Mouse (Mus musculus) spleen, adult 10 weeks (tissue): ENCODE data around the gene Rnf224. TPM values are rescaled to one million over a fixed set of nuclear protein-coding genes. Genes with fewer than 3 reads are reported as not detected.

Experiments used
- polyA plus RNA-seq: library from polyadenylated mRNA; stranded (reverse); fragments of 350-450 nt; fragmentation: Illumina TruSeq; extraction: RNeasy Lipid Tissue Mini Kit (QIAGEN cat#74804); gene quantifications from one replicate; pipeline ENCODE4 v1.2.3, GENCODE M21; 2015; ENCODE audit warnings: low replicate concordance; ENCODE audit not compliant: insufficient read depth

The Rnf224 gene
- not detected for polyA plus RNA-seq

DNA sequence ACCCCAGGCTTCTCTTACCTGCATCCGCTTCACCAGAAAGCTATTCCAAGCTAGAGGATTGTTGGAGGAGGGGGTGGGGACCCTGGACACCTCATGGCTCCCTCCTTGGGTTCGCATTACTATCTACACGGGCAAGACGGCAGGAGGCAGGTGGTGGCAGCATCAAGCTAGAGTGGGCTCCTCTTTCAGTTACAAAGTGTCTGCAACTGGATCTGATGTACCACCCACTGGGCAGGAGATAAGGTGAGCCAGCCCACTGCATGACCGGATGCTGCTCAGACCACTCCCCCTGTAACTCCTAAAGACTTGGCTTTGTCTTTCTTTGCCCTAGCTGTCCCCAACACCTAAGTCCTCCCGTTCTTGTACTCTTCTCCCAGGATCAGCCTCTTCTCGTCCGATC is at the start of gene Rnf224:
Gene Rnf224 (minus strand): TSS at position 174 of the 400 bp plus-strand sequence.

DNA sequence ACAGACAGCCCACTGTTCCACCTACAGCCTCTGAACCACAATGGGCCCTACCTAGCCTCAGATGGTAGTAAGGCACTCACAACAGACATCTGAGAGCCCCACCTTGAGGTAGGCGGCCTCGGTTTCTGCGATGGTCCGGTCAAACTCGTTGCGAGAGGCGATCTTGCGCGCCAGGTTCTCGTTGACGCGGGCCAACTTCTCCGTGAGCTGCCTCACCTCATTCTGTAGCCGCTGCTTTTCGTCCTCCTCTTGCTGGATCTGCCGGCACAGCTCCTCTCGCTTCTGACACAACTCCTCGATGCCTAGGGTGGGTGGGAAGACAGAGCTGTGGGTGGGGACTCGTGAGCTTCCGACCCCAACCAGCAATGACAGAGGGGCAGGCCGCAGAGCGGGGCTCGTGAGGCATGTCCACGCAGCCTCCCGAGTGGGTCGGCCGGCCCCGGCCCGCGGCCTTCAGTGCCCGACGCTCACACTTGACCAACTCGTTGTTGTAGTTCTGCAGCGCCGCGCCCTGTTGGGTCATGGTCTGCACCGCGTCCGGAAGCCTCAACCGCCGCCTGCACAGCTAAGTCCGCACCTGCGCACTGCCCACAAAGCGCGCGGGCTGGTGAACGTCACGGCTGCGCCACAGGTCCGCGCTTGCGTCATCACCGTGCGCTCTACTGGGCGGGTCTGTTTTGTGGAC is 35.4 kb upstream of the Rnf224 start, which contains the start of the genes Ssna1 and Anapc2:
Gene Ssna1 (minus strand): TSS at position 612 of the 685 bp plus-strand sequence.
Gene Anapc2 (plus strand): TSS at position 652 of the 685 bp plus-strand sequence.

DNA sequence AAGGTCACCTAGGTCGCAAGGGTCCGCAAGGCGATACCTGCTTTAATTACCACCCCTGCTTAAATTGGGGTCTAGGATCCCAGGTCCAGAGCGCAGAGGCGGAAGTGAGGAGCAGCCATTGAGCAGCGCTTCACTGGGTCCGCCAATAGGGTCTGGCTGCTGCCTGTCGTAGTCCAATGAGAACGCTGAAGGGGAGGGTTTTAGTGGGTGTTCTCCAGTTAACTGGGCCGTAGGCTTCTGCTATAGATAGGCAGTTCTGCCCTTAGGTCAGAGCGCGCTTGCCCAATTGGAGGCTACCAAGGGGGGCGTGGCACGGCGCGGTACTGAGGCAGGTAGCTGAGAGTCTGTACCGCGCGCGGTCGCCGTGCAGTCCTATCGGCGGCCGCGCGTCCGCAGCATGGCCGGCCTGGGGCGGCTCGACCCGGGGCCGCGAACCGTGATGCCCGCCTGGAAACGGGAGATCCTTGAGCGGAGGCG is 25.7 kb upstream of the Rnf224 start, which contains the start of gene Tprn:
Gene Tprn (plus strand): TSS at position 328 of the 477 bp plus-strand sequence.

DNA sequence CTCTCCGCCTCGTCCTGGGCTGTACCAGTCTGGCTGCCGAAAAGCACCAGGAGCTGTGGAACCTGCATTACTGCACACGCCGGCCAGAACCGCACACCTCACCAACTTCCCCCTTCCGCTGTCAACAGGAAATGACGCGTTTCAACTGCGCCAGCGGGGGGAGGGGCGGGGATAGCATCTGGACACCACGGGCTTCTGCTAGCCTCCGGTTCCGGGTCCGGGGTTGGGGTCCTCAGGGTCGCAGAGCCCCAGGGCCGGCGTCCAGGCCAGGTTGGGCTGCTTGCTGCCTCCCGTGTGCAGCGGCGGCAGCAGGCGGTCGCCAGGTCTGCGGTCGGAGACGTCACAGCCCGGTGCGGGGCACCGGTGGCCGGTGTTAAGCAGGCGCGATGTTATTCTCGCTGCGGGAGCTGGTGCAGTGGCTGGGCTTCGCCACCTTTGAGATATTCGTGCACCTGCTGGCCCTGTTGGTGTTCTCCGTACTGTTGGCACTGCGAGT is 18.7 kb upstream of the Rnf224 start, which contains the start of gene Tmem203:
Gene Tmem203 (plus strand): TSS at position 156 of the 496 bp plus-strand sequence.

DNA sequence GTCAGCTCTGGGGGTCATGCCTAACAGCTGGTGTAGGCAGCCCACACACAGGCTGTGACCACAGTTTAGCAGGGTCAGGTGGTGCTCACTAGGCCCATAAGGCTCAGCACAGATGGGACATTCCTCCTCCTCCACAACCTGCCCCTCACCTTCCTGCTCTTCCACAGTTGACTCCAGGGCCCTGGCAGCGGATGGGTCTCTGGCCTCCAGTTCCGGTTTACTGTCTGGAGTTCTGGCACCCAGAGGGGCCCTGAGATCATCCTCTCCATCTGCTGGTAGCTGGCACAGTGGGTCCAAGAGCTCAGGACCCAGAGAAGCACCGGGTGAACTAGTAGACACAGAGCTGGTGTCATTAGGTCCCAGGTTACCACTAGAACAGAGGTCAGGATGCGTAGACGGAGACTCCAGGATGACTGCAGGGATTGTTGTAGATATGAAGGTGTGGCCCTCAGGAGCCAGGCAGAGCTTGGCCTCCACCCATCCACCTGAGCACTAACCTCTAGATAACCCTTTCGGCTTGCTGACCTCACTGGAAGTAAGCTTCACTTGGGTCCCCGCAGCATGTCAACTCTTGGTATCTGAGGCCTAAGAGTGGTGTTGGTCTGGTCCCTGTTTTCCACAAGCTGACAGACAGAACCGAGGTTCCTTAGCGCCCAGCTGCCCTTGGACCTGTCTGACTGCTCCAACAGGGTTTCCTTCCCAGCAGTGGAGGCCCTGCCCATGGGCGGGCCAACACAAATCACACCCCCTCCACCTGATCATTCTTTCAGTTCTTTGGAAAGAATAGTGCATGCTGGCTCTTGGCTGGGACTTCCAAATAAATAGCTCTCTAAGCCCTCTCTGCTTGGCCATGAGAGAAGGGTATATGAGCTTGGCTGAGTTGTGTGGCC is 9.8 kb upstream of the Rnf224 start, which contains the start of gene AL732309.1:
Gene AL732309.1 (minus strand): TSS at position 681 of the 890 bp plus-strand sequence.

DNA sequence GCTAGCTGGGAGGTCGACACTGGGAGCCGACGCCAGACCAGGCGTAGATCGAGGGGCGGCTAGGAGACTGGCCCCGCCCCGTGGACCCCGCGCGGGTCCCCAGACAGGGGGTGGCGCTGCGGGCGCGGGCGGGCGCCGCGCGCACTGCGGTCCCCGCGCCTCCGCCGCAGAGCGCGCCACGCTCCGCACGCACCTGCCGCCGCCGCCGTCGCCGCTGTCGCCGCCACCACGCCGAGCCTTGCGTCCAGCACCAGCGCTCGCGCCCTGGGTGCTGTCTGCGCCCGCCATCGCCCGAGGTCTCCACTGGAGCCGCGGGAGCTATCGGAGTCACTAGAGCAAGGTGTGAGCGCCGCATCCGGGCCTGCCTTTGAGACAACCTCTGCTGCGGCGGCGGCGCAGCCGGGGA is 5.5 kb upstream of the Rnf224 start, which contains the start of the genes Rnf208 and Cysrt1:
Gene Rnf208 (plus strand): TSS at position 155 of the 406 bp plus-strand sequence.
Gene Cysrt1 (minus strand): TSS at position 352 of the 406 bp plus-strand sequence.

DNA sequence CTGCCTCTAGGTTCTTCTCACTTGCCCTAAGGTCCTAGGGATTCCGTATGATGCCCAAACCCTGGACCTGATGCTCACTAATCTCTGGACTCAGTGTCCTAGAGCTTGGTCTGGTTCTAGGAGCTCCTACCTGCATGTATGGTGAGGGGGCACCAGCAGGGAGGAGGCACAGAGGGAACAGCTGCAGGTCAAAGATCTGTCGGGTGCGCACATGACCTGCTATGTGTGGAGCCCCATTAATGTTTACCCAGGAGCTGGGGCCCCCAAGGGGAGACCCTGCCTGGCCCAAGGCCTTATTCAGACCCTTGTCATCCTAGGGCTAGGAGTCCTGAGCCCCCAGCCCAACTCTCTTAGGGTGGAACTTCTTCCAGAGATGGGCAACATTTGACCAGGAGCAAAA is 2.5 kb downstream of the Rnf224 start, which contains the start of gene Slc34a3:
Gene Slc34a3 (minus strand): TSS at position 315 of the 400 bp plus-strand sequence.

DNA sequence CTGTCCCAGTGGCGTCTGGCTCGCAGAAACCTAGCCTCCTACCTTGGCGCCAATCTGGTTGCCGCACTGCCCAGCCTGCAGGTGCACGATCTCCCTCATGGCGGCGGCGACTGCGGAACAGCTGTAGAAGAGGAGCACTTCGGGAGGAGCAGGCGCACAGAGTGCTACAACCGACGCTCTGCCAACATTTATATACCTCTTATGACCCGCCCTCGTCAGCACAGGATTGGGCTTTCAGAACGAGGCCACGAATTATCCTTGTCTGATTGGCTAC is 12.2 kb downstream of the Rnf224 start, which contains the start of gene Tubb4b:
Gene Tubb4b (minus strand): TSS at position 211 of the 274 bp plus-strand sequence.

DNA sequence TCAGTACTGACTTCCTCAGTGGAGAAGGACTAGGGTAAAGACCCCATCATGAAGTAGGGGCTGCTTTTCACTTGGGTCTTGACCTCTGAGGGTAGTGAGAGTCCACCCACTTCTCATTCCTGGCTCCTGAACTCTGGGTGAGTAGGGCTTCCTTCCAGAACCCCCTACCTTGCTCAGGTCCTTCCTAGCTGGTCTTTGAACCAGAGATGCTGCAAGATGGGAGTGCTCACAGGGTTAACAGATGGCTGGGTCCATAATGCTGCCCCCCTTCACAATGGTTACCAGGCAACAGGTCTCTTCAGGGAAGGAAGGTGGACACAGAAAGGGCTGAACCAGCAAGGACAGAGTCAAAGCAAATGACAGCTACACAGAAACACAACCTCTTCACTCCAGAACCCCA is 18.1 kb downstream of the Rnf224 start, which contains the start of gene Fam166a:
Gene Fam166a (plus strand): TSS at position 301 of the 400 bp plus-strand sequence.

DNA sequence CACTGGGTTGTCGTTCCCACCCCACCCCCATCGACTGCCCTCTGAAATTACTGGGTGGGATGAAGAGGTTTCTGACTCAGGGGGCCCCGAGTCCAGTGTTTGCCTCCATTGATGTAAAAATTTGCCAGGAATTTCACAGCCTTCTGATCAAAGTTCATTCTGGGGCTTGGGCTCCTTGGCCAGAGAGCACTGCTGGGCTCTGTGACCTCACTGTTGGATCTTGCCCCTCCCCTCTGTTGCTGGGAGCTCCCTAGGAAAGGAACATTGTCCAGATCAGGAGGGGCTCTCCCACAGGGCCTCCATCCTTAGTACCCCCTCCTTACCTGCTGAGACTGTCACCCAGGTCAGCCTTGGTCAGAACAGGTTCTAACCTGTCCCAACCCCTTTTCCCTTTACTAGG is 22.1 kb downstream of the Rnf224 start, which contains the start of gene Stpg3:
Gene Stpg3 (minus strand): TSS at position 194 of the 400 bp plus-strand sequence.

DNA sequence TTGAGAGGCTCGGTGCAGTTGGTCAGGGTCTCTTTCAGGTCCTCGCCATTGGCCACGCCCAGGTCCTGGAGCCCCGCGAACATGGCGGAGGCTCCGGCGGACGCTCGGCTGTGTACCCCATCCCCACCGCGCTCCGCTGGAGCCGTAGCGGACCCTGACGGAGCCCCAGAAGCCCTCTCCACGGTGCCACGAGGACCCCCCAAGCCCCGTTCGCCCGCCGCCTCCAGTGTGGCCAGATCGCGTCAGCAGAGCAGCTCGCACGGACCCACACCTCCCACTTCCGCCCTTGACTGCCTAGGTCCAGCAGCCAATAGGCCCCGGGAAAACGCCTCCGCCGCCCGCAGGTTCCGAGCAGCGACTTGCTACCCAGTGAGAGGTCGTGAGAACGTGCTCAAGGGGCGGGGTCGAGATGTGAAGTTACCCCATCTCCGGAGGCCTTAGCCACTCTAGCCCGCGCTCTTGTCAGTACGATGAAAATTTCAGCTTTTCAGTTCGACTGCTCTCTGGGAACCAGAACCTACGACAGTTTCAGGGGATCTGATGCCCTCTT is 25.4 kb downstream of the Rnf224 start, which contains the start of gene Nelfb:
Gene Nelfb (minus strand): TSS at position 369 of the 550 bp plus-strand sequence.

DNA sequence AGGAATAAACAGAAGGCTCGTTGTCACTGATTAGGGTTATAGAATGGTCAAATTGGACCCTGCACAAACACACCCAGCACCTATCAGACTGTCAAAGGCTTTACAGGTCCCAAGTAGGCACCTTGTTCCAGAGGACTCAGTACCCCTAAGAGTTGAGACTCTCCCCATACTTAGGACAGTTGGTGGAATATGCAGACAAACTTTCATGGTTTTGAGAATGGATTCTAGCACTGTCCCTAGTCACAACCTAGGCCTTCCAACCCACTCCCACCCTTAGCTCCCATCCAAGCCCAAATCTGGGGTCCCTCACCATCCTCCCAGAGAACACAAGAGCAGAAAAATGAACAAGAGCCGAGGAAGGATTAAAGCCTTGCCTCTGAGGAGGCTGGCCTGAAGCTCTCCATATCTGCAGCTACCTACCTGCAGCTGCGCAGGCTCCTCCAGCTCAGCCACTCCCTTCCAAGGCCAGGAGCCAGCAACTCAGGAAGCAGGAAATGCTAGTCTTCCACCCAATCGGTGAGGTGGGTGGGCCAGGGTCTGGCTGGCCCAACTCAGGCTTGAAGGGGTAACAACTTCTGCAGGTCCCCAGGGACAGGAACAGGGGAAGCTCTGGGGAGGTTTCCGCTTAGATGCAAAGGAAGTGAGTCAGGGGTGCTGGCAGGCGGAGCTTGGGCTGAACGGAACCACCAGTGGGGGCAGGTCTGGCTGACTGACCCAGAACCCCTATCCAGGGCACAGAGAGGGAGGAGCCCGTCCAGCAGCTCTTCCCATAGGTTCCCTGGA is 40.2 kb downstream of the Rnf224 start, which contains the start of gene Tor4a:
Gene Tor4a (minus strand): TSS at position 715 of the 783 bp plus-strand sequence.

Other genes starting within 250 kb of the Rnf224 start
- 15.8 TPM for gene Nsmf, start 182.4 kb downstream of the Rnf224 start, polyA plus RNA-seq
- gene Entpd8, start 156.5 kb downstream of the Rnf224 start, polyA plus RNA-seq: not detected
- not detected for gene Noxa1, start 141.6 kb downstream of the Rnf224 start, polyA plus RNA-seq
- 4.6 TPM for gene Nrarp, start 56.0 kb downstream of the Rnf224 start, polyA plus RNA-seq
- gene Tor4a, start 39.9 kb downstream of the Rnf224 start, polyA plus RNA-seq: 31.7 TPM
- gene Nelfb, start 25.3 kb downstream of the Rnf224 start, polyA plus RNA-seq: 52.5 TPM
- gene Stpg3, start 22.1 kb downstream of the Rnf224 start, polyA plus RNA-seq: not detected
- not detected for gene Fam166a, start 18.0 kb downstream of the Rnf224 start, polyA plus RNA-seq
- gene Tubb4b, start 12.1 kb downstream of the Rnf224 start, polyA plus RNA-seq: 108 TPM
- gene Slc34a3, start 2.4 kb downstream of the Rnf224 start, polyA plus RNA-seq: not detected
- gene Rnf208, start 5.5 kb upstream of the Rnf224 start, polyA plus RNA-seq: 0.18 TPM
- not detected for gene Cysrt1, start 5.7 kb upstream of the Rnf224 start, polyA plus RNA-seq
- gene AL732309.1, start 10.1 kb upstream of the Rnf224 start, polyA plus RNA-seq: 8.7 TPM
- 3.6 TPM for gene Tmem203, start 18.7 kb upstream of the Rnf224 start, polyA plus RNA-seq
- gene Tprn, start 25.8 kb upstream of the Rnf224 start, polyA plus RNA-seq: 5.7 TPM
- gene Ssna1, start 35.7 kb upstream of the Rnf224 start, polyA plus RNA-seq: 30.6 TPM
- gene Anapc2, start 35.7 kb upstream of the Rnf224 start, polyA plus RNA-seq: 58.0 TPM
- gene Tmem210, start 51.4 kb upstream of the Rnf224 start, polyA plus RNA-seq: not detected
- not detected for gene Lrrc26, start 53.1 kb upstream of the Rnf224 start, polyA plus RNA-seq
- not detected for gene Grin1, start 82.4 kb upstream of the Rnf224 start, polyA plus RNA-seq
- 62.7 TPM for gene Man1b1, start 95.6 kb upstream of the Rnf224 start, polyA plus RNA-seq
- gene Dpp7, start 119.6 kb upstream of the Rnf224 start, polyA plus RNA-seq: 30.6 TPM
- 14.4 TPM for gene Uap1l1, start 128.9 kb upstream of the Rnf224 start, polyA plus RNA-seq
- gene Sapcd2, start 135.5 kb upstream of the Rnf224 start, polyA plus RNA-seq: 0.75 TPM
- gene Entpd2, start 159.1 kb upstream of the Rnf224 start, polyA plus RNA-seq: 1.2 TPM
- gene Npdc1, start 162.6 kb upstream of the Rnf224 start, polyA plus RNA-seq: 12.1 TPM
- 1.4 TPM for gene Fut7, start 186.5 kb upstream of the Rnf224 start, polyA plus RNA-seq
- 17.7 TPM for gene Abca2, start 191.9 kb upstream of the Rnf224 start, polyA plus RNA-seq
- not detected for gene Clic3, start 220.1 kb upstream of the Rnf224 start, polyA plus RNA-seq
- gene Paxx, start 224.3 kb upstream of the Rnf224 start, polyA plus RNA-seq: 33.9 TPM
- gene Ptgds, start 233.3 kb upstream of the Rnf224 start, polyA plus RNA-seq: not detected